Mouse (Mus musculus): ENCODE data around the gene Map6. TPM values are rescaled to one million over a fixed set of nuclear protein-coding genes. Genes with fewer than 3 reads are reported as not detected.
A peak's percentile ranks its signal among the peaks of the same experiment; 100 is the strongest.

Gene Map6
- polyA plus RNA-seq, 1 experiment from 2014 or later, result 6.2 TPM

- 65% methylated on average over 6 of the region's 6 CpGs for WGBS
Observed at GRCm38 (mm10) chr7:99326128-99326527, 58.9 kb downstream of the Map6 start.

GRCm38 (mm10) chr7:99328847-99329246 lies 61.6 kb downstream of the Map6 start:
- Histone ChIP-seq H3K4me2 (ENCODE audit: low read length) (no peak overlapping the region), H3K27me3 (replicated peaks; ENCODE audit: control insufficient read depth, insufficient read depth, low read length) (no peaks in the 10 kb centered on the region), H3K36me3 (ENCODE audit: control insufficient read depth, insufficient read depth, low read length) (no peaks in the 10 kb centered on the region), H3K4me1 (replicated peaks; ENCODE audit: control insufficient read depth, insufficient read depth, low read length) (peaks cover 4% of the 10 kb centered on the region; the same call in 1 of the 2 replicates), H3K27ac (ENCODE audit: low read depth) (no peak overlapping the region), H3K9ac (ENCODE audit: low read length) (no peak overlapping the region), H3K9me3 (ENCODE audit: control insufficient read depth, low read length) (no peaks in the 10 kb centered on the region), H3K4me3 (ENCODE audit: low read depth, low read length) (no peak overlapping the region)
- DNase-seq (ENCODE audit: low spot score) (no peak), ATAC-seq (replicated peaks; ENCODE audit: low FRiP score, low TSS enrichment, low read depth) (no peak)
- WGBS, result 67% methylated on average over 4 of the region's 4 CpGs

More at GRCm38 (mm10) chr7:99326128-99326527, 58.9 kb downstream of the Map6 start:
- DNase-seq (ENCODE audit: low spot score) (no peak), ATAC-seq (replicated peaks; ENCODE audit: low FRiP score, low TSS enrichment, low read depth) (no peak)
- Histone ChIP-seq H3K4me1 (replicated peaks; ENCODE audit: control insufficient read depth, insufficient read depth, low read length) (peaks cover 4% of the 10 kb centered on the region; the same call in 1 of the 2 replicates), H3K4me3 (ENCODE audit: low read depth, low read length) (no peak overlapping the region), H3K27ac (ENCODE audit: low read depth) (no peak overlapping the region), H3K4me2 (ENCODE audit: low read length) (no peak overlapping the region), H3K36me3 (ENCODE audit: control insufficient read depth, insufficient read depth, low read length) (no peaks in the 10 kb centered on the region), H3K27me3 (replicated peaks; ENCODE audit: control insufficient read depth, insufficient read depth, low read length) (no peaks in the 10 kb centered on the region), H3K9me3 (ENCODE audit: control insufficient read depth, low read length) (no peaks in the 10 kb centered on the region), H3K9ac (ENCODE audit: low read length) (no peak overlapping the region)

GRCm38 (mm10) chr7:99330012-99330411 lies 62.8 kb downstream of the Map6 start:
- WGBS, result 61% methylated on average over 5 of the region's 5 CpGs
- no peaks in the 10 kb centered on the region for H3K36me3 ChIP-seq (ENCODE audit: control insufficient read depth, insufficient read depth, low read length)
- ATAC-seq (replicated peaks; ENCODE audit: low FRiP score, low TSS enrichment, low read depth), result no peak
- peaks cover 1% of the 10 kb centered on the region; the same call in 1 of the 2 replicates for H3K4me1 ChIP-seq (replicated peaks; ENCODE audit: control insufficient read depth, insufficient read depth, low read length)
- H3K4me2 ChIP-seq (ENCODE audit: low read length), result no peak overlapping the region
- no peak overlapping the region for H3K27ac ChIP-seq (ENCODE audit: low read depth)
- no peak for DNase-seq (ENCODE audit: low spot score)
- H3K9ac ChIP-seq (ENCODE audit: low read length), result no peak overlapping the region
- no peaks in the 10 kb centered on the region for H3K27me3 ChIP-seq (replicated peaks; ENCODE audit: control insufficient read depth, insufficient read depth, low read length)
- no peaks in the 10 kb centered on the region for H3K9me3 ChIP-seq (ENCODE audit: control insufficient read depth, low read length)
- no peak overlapping the region for H3K4me3 ChIP-seq (ENCODE audit: low read depth, low read length)

GRCm38 (mm10) chr7:99332774-99333480 lies 65.7 kb downstream of the Map6 start:
- H3K4me1 ChIP-seq (replicated peaks; ENCODE audit: control insufficient read depth, insufficient read depth, low read length), result no peaks in the 10 kb centered on the region
- no peaks in the 10 kb centered on the region for H3K36me3 ChIP-seq (ENCODE audit: control insufficient read depth, insufficient read depth, low read length)
- WGBS, result 44% methylated on average over 12 of the region's 12 CpGs
- DNase-seq (ENCODE audit: low spot score) (peak; percentile 96), ATAC-seq (replicated peaks; ENCODE audit: low FRiP score, low TSS enrichment, low read depth) (peak; percentile 75)
- no peaks in the 10 kb centered on the region for H3K9me3 ChIP-seq (ENCODE audit: control insufficient read depth, low read length)
- H3K27me3 ChIP-seq (replicated peaks; ENCODE audit: control insufficient read depth, insufficient read depth, low read length), result no peaks in the 10 kb centered on the region
- no peak overlapping the region for H3K27ac ChIP-seq (ENCODE audit: low read depth)
- no peak overlapping the region for H3K4me2 ChIP-seq (ENCODE audit: low read length)
- H3K4me3 ChIP-seq (ENCODE audit: low read depth, low read length), result no peak overlapping the region
- no peak overlapping the region for H3K9ac ChIP-seq (ENCODE audit: low read length)

GRCm38 (mm10) chr7:99340736-99341135 lies 73.5 kb downstream of the Map6 start:
- Histone ChIP-seq H3K9me3 (ENCODE audit: control insufficient read depth, low read length) (no peaks in the 10 kb centered on the region), H3K4me2 (ENCODE audit: low read length) (no peak overlapping the region), H3K27me3 (replicated peaks; ENCODE audit: control insufficient read depth, insufficient read depth, low read length) (no peaks in the 10 kb centered on the region), H3K36me3 (ENCODE audit: control insufficient read depth, insufficient read depth, low read length) (peaks cover 50% of the 10 kb centered on the region), H3K27ac (ENCODE audit: low read depth) (no peak overlapping the region), H3K4me3 (ENCODE audit: low read depth, low read length) (no peak overlapping the region), H3K9ac (ENCODE audit: low read length) (no peak overlapping the region), H3K4me1 (replicated peaks; ENCODE audit: control insufficient read depth, insufficient read depth, low read length) (no peaks in the 10 kb centered on the region)
- ATAC-seq (replicated peaks; ENCODE audit: low FRiP score, low TSS enrichment, low read depth) (no peak), DNase-seq (ENCODE audit: low spot score) (no peak)
- WGBS, result 80% methylated on average over 8 of the region's 8 CpGs

DNA sequence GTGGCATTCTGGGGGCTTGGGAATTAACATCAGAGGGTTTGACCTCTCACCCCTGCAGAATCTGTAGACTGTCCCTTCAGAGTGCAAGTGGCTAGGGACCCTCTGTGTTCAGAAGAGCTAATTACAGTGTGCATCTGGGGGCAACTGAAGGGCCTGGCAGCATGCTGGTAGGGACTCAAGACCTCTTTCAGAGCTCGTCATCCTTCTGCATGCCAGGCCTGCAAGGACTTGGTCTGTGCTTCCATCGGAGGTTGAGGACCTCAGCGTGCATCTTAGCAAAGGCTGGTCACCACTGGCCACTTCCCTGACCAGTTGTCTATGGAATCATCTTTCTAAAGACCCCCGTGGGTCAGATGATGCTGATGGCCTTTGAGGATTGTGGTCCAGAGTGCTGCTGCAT lies 76.3 kb downstream of the Map6 start:
- H3K9me3 ChIP-seq (ENCODE audit: control insufficient read depth, low read length), result no peaks in the 10 kb centered on the region
- ATAC-seq (replicated peaks; ENCODE audit: low FRiP score, low TSS enrichment, low read depth), result no peak
- no peak overlapping the region for H3K9ac ChIP-seq (ENCODE audit: low read length)
- no peak overlapping the region for H3K4me3 ChIP-seq (ENCODE audit: low read depth, low read length)
- H3K4me2 ChIP-seq (ENCODE audit: low read length), result no peak overlapping the region
- no peak overlapping the region for H3K27ac ChIP-seq (ENCODE audit: low read depth)
- no peaks in the 10 kb centered on the region for H3K4me1 ChIP-seq (replicated peaks; ENCODE audit: control insufficient read depth, insufficient read depth, low read length)
- DNase-seq (ENCODE audit: low spot score), result no peak
- H3K27me3 ChIP-seq (replicated peaks; ENCODE audit: control insufficient read depth, insufficient read depth, low read length), result no peaks in the 10 kb centered on the region
- H3K36me3 ChIP-seq (ENCODE audit: control insufficient read depth, insufficient read depth, low read length), result peaks cover 78% of the 10 kb centered on the region
- WGBS, result 79% methylated on average over 4 of the region's 4 CpGs

- H3K27ac ChIP-seq (ENCODE audit: low read depth), result no peak overlapping the region
- WGBS, result 97% methylated on average over 10 of the region's 10 CpGs
- H3K4me3 ChIP-seq (ENCODE audit: low read depth, low read length), result no peak overlapping the region
- H3K9ac ChIP-seq (ENCODE audit: low read length), result no peak overlapping the region
- no peak for DNase-seq (ENCODE audit: low spot score)
- peaks cover 21% of the 10 kb centered on the region for H3K4me1 ChIP-seq (replicated peaks; ENCODE audit: control insufficient read depth, insufficient read depth, low read length)
- H3K36me3 ChIP-seq (ENCODE audit: control insufficient read depth, insufficient read depth, low read length), result peaks cover 76% of the 10 kb centered on the region
- H3K9me3 ChIP-seq (ENCODE audit: control insufficient read depth, low read length), result no peaks in the 10 kb centered on the region
- no peaks in the 10 kb centered on the region for H3K27me3 ChIP-seq (replicated peaks; ENCODE audit: control insufficient read depth, insufficient read depth, low read length)
- H3K4me2 ChIP-seq (ENCODE audit: low read length), result no peak overlapping the region
- no peak for ATAC-seq (replicated peaks; ENCODE audit: low FRiP score, low TSS enrichment, low read depth)
Observed at GRCm38 (mm10) chr7:99347268-99347667, 80.0 kb downstream of the Map6 start.

DNA sequence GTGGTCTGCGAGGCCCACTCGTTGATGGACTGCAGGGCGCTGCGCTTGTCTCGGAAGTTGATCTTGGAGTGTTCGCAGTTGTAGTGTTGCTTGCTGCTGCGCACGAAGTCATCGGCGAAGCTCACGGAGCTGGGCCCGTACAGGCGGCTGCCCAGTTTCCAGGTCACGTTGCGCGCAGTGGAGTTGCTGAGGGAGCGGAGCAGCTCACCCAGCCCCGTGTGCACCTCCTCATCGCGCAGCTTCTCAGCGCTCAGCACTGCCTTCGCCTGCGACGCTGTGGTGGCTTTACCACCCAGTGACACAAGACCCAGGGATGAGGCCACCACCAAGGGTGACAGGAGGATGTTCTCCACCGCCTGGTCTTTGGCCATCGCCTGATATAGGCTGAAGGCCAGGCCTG lies 81.6 kb downstream of the Map6 start:
- H3K4me2 ChIP-seq (ENCODE audit: low read length), result no peak overlapping the region
- 93% methylated on average over 26 of the region's 26 CpGs for WGBS
- no peak for DNase-seq (ENCODE audit: low spot score)
- no peak for ATAC-seq (replicated peaks; ENCODE audit: low FRiP score, low TSS enrichment, low read depth)
- peaks cover 24% of the 10 kb centered on the region for H3K4me1 ChIP-seq (replicated peaks; ENCODE audit: control insufficient read depth, insufficient read depth, low read length)
- H3K27ac ChIP-seq (ENCODE audit: low read depth), result no peak overlapping the region
- H3K36me3 ChIP-seq (ENCODE audit: control insufficient read depth, insufficient read depth, low read length), result peaks cover 60% of the 10 kb centered on the region
- H3K27me3 ChIP-seq (replicated peaks; ENCODE audit: control insufficient read depth, insufficient read depth, low read length), result no peaks in the 10 kb centered on the region
- H3K4me3 ChIP-seq (ENCODE audit: low read depth, low read length), result no peak overlapping the region
- H3K9me3 ChIP-seq (ENCODE audit: control insufficient read depth, low read length), result no peaks in the 10 kb centered on the region
- H3K9ac ChIP-seq (ENCODE audit: low read length), result no peak overlapping the region
